Mouse (Mus musculus): ENCODE results near the gene Zfp592. TPM values are rescaled to one million over a fixed set of nuclear protein-coding genes. Genes with fewer than 3 reads are reported as not detected.

The Zfp592 gene
- polyA plus RNA-seq, 1 experiment from 2014 or later: 15.3 TPM

DNA sequence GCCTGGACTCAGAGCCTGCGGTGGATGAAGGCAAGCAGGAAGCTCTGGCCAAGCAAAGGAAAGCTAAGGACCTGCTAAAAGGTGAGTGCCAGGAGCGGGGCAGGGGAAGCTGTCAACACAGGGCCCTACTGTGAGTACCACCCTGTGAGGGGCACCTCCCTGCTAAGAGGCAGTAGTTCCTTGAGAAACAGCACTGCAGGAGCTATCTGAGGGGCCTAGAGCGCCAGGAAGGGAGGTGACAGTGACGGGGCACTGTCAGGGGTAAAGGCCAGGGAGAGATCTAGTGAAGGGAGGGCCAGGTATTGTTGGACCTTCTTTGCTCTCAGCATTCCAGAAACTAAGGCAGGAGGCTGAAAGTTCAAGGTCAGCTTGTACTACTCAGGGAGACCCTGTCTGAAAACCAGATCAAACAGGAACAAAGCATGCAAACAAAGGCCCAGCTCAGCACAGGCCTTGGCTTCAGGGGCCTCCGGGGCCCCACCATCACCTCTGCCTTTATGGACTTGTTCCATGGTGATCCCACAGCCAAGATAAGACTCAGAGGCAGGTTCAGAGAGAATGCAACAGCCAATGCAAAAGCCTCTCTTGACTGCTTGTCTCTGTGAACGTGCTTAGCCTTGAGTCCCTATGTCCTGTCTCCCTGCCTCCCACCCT, 100.8 kb downstream of the Zfp592 start:
- no peaks in the 10 kb centered on the region for H3K27me3 ChIP-seq (ENCODE audit: control insufficient read depth, insufficient read depth, low read length)
- no peak overlapping the region for H3K27ac ChIP-seq (replicated peaks; ENCODE audit: low read depth, low read length)
- H3K36me3 ChIP-seq (ENCODE audit: control insufficient read depth, insufficient read depth, low read length): no peaks in the 10 kb centered on the region
- H3K4me1 ChIP-seq (ENCODE audit: control insufficient read depth, insufficient read depth, low read length): no peaks in the 10 kb centered on the region
- H3K4me2 ChIP-seq (ENCODE audit: low read depth, severe bottlenecking): no peak overlapping the region
- no peaks in the 10 kb centered on the region for H3K9me3 ChIP-seq (ENCODE audit: control insufficient read depth, low read length)
- ATAC-seq (ENCODE audit: insufficient number of reproducible peaks, low FRiP score, low TSS enrichment, low read depth) (no peak), DNase-seq (ENCODE audit: low spot score) (no peak)
- H3K9ac ChIP-seq (ENCODE audit: low read length): no peak overlapping the region
- 74% methylated on average over 6 of the region's 6 CpGs for WGBS
- no peak overlapping the region for H3K4me3 ChIP-seq (ENCODE audit: low read depth, low read length)

Other genes starting within 250 kb of the Zfp592 start
- gene Iqgap1, start 167.7 kb upstream of the Zfp592 start, polyA plus RNA-seq (2014; fragmentation: Nextera tagmentation; extraction: Ambion mirVana): 25.9 and 30.3 TPM in 2 replicates
- 5.4 and 5.5 TPM in 2 replicates for gene Zscan2, start 132.8 kb upstream of the Zfp592 start, polyA plus RNA-seq (2014; fragmentation: Nextera tagmentation; extraction: Ambion mirVana)
- 36.1 and 41.3 TPM in 2 replicates for gene Wdr73, start 92.4 kb upstream of the Zfp592 start, polyA plus RNA-seq (2014; fragmentation: Nextera tagmentation; extraction: Ambion mirVana)
- gene Nmb, start 88.6 kb upstream of the Zfp592 start, polyA plus RNA-seq (2014; fragmentation: Nextera tagmentation; extraction: Ambion mirVana): 8.1 TPM in 2 replicates
- 189 and 191 TPM in 2 replicates for gene Sec11a, start 45.9 kb upstream of the Zfp592 start, polyA plus RNA-seq (2014; fragmentation: Nextera tagmentation; extraction: Ambion mirVana)
- 0.20 and 0.33 TPM in 2 replicates for gene Alpk3, start 63.9 kb downstream of the Zfp592 start, polyA plus RNA-seq (2014; fragmentation: Nextera tagmentation; extraction: Ambion mirVana)
- gene Slc28a1, start 121.1 kb downstream of the Zfp592 start, polyA plus RNA-seq (2014; fragmentation: Nextera tagmentation; extraction: Ambion mirVana): 0.07 TPM in 1 of 2 replicates, not detected in the other
- gene Pde8a, start 219.9 kb downstream of the Zfp592 start, polyA plus RNA-seq (2014; fragmentation: Nextera tagmentation; extraction: Ambion mirVana): 3.5 and 4.4 TPM in 2 replicates